In the genomic region with DNA sequence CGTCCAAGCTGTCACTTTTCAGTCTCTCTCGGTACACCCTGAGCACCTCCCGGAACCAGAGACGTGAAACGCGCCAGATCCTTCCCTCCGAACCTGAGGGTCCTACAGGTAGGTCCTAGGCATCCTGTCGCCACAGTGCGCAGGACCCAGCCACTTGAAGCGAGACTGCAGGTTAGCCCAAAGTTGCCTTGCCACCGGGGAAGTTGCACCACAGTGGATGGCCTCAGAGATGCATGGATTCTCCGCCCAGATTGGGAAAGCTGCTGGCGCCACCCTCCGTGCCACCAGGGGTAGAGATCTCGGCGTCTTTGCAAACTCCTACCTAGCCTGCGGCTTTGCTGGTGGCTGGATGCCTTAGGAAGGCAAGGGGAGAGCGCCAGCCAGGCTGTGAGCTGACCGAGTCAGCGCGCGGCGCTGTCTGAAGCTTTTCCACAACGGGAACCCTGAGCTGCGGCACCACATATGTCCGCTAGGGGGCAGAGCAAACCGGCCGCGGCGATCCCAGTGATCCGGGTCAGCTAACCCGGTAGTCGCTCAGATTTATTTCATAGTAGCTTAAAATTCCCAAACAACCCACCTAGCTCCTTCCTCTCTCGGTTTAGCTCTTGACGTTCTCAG, we compare ENCODE assay signal across 9 mouse cellular contexts. TPM values are rescaled to one million over a fixed set of nuclear protein-coding genes. Genes with fewer than 3 reads are reported as not detected.
DNase-seq lines count a peak whose midpoint lies in the region; ATAC-seq and TF ChIP-seq lines count a peak whose summit lies in the region.
"Had no signal": no experiment of that assay in that cellular context is flagged by ENCODE, and none has a peak within 500 bp of the region (broad histone marks: within the 10 kb centered on the region; RNA-seq: fewer than 3 reads in every experiment).

No protein-coding gene starts in this region.

- WGBS in heart, embryonic 13.5 days, result 2% methylated on average over 35 of the region's 35 CpGs
- under 1% methylated on average over 35 of the region's 35 CpGs for WGBS in kidney, embryonic 16.5 days
- WGBS in stomach, embryonic 14.5 days, result 1% methylated on average over 35 of the region's 35 CpGs

- no peak overlapping the region for H3K27ac ChIP-seq in heart, embryonic 13.5 days (replicated peaks)
- no peak overlapping the region for H3K27ac ChIP-seq in kidney, embryonic 16.5 days (ENCODE audit: low read length)
- no peak overlapping the region for H3K27ac ChIP-seq in stomach, embryonic 14.5 days (ENCODE audit: low read length)

- H3K4me3 ChIP-seq in heart, embryonic 13.5 days, result peak overlapping the region; percentile 46
- peak overlapping the region; percentile 50 for H3K4me3 ChIP-seq in kidney, embryonic 16.5 days (ENCODE audit: low read length)
- peak overlapping the region; percentile 31 for H3K4me3 ChIP-seq in stomach, embryonic 14.5 days (ENCODE audit: low read depth, low read length)

- peaks cover 27% of the 10 kb centered on the region for H3K4me1 ChIP-seq in heart, embryonic 13.5 days
- H3K4me1 ChIP-seq in kidney, embryonic 16.5 days (ENCODE audit: insufficient read depth, low read length), result peaks cover 27% of the 10 kb centered on the region
- H3K4me1 ChIP-seq in stomach, embryonic 14.5 days (ENCODE audit: control insufficient read depth, insufficient read depth, low read length), result no peaks in the 10 kb centered on the region

- peaks cover 71% of the 10 kb centered on the region for H3K27me3 ChIP-seq in heart, embryonic 13.5 days (replicated peaks)
- peaks cover 22% of the 10 kb centered on the region for H3K27me3 ChIP-seq in kidney, embryonic 16.5 days (ENCODE audit: insufficient read depth, low read length)
- H3K27me3 ChIP-seq in stomach, embryonic 14.5 days (ENCODE audit: control insufficient read depth, insufficient read depth, low read length), result peaks cover 36% of the 10 kb centered on the region

- no peak for TF ChIP-seq POLR2A in brain, embryonic 14.5 days (IDR thresholded peaks at IDR 0.05; ENCODE audit: borderline replicate concordance, extremely low read depth, insufficient read depth, insufficient read length, poor library complexity, severe bottlenecking)

- DNase-seq in 416B (ENCODE audit: low read depth) (peak; percentile 56), liver (peak; percentile 68)
- DNase-seq in brain, embryonic 14.5 days (ENCODE audit: low read depth), result peak; percentile 84
- DNase-seq in fibroblast of lung, adult 2 months (ENCODE audit: low read depth), result peak; percentile 56
- DNase-seq in monocyte, adult 2 months (ENCODE audit: low read depth in 1 of 2, low spot score in 2 of 2), result peak; percentile 17 to 40

- peak; percentile 93 for TF ChIP-seq CTCF in brain, embryonic 14.5 days (IDR thresholded peaks at IDR 0.05; ENCODE audit: borderline replicate concordance, extremely low read depth, insufficient read depth, insufficient read length)

- no peaks in the 10 kb centered on the region for H3K36me3 ChIP-seq in heart, embryonic 13.5 days
- no peaks in the 10 kb centered on the region for H3K36me3 ChIP-seq in kidney, embryonic 16.5 days (ENCODE audit: insufficient read depth, low read length)
- no peaks in the 10 kb centered on the region for H3K36me3 ChIP-seq in stomach, embryonic 14.5 days (ENCODE audit: control insufficient read depth, insufficient read depth, low read length)
- H3K36me3 ChIP-seq: G1E had no signal

- H3K4me2 ChIP-seq in heart, embryonic 13.5 days, result peak overlapping the region; percentile 73
- peak overlapping the region; percentile 78 for H3K4me2 ChIP-seq in kidney, embryonic 16.5 days (replicated peaks; ENCODE audit: low read depth, low read length)
- peak overlapping the region; percentile 66 for H3K4me2 ChIP-seq in stomach, embryonic 14.5 days (replicated peaks; ENCODE audit: low read depth, low read length)

- peak; percentile 38; the same call in 1 of the 2 replicates for ATAC-seq in heart, embryonic 13.5 days (ENCODE audit: extremely low read depth, insufficient number of reproducible peaks, low FRiP score, low TSS enrichment)
- peak; percentile 33 for ATAC-seq in kidney, embryonic 16.5 days (ENCODE audit: low FRiP score, low TSS enrichment)
- ATAC-seq in stomach, embryonic 14.5 days (ENCODE audit: insufficient number of reproducible peaks, insufficient read depth, low FRiP score, low read depth), result peak; percentile 42; the same call in 1 of the 2 replicates

- peak overlapping the region; percentile 70 for H3K9ac ChIP-seq in heart, embryonic 13.5 days
- peak overlapping the region; percentile 56 for H3K9ac ChIP-seq in kidney, embryonic 16.5 days (replicated peaks; ENCODE audit: low read length)
- H3K9ac ChIP-seq in stomach, embryonic 14.5 days (replicated peaks; ENCODE audit: low read depth, low read length), result no peak overlapping the region

- H3K9me3 ChIP-seq in heart, embryonic 13.5 days, result no peaks in the 10 kb centered on the region
- H3K9me3 ChIP-seq in kidney, embryonic 16.5 days (ENCODE audit: low read length), result no peaks in the 10 kb centered on the region
- no peaks in the 10 kb centered on the region for H3K9me3 ChIP-seq in stomach, embryonic 14.5 days (ENCODE audit: control insufficient read depth, low read depth, low read length)

RNA-seq across cellular contexts. Expression of gene Oxtr, which starts 1.0 kb away (rescaled TPM):
- 0.53 and 1.1 TPM in 2 replicates for polyA plus RNA-seq in brain, embryonic 14.5 days (2012; rRNA removed)
- polyA plus RNA-seq in heart, embryonic 13.5 days (2015; fragmentation: Nextera tagmentation; extraction: Ambion mirVana), result 0.11 and 0.12 TPM in 2 replicates
- 6.4 and 7.2 TPM in 2 replicates for polyA plus RNA-seq in kidney, embryonic 16.5 days (2015; fragmentation: Nextera tagmentation; extraction: Ambion mirVana)
- polyA plus RNA-seq in stomach, embryonic 14.5 days (2014; fragmentation: Nextera tagmentation; extraction: Ambion mirVana), result 0.10 TPM in 1 of 2 replicates, not detected in the other

RNA-seq across cellular contexts. Expression of gene Cav3, which starts 31.4 kb away (rescaled TPM):
- polyA plus RNA-seq in brain, embryonic 14.5 days (2012; rRNA removed), result 0.16 and 0.23 TPM in 2 replicates
- polyA plus RNA-seq in heart, embryonic 13.5 days (2015; fragmentation: Nextera tagmentation; extraction: Ambion mirVana), result 75.5 and 87.9 TPM in 2 replicates
- polyA plus RNA-seq in kidney, embryonic 16.5 days (2015; fragmentation: Nextera tagmentation; extraction: Ambion mirVana), result 2.3 and 3.2 TPM in 2 replicates
- polyA plus RNA-seq in stomach, embryonic 14.5 days (2014; fragmentation: Nextera tagmentation; extraction: Ambion mirVana), result 0.45 TPM in 1 of 2 replicates, not detected in the other
- polyA plus RNA-seq: G1E had no signal

Comparison
In these comparisons a context has a peak if more than half of its experiments do, and no peak if none do; other contexts are left out.
1. DNase-seq: peak in every context shown above with its lines; median percentile 84 in brain, embryonic 14.5 days; 68 in liver; 56 in 416B; 56 in fibroblast of lung, adult 2 months; 28 in monocyte, adult 2 months.
2. RNA of gene Cav3, which starts 31.4 kb away (polyA plus RNA-seq): 75.5 to 87.9 TPM in heart, embryonic 13.5 days; 2.3 to 3.2 TPM in kidney, embryonic 16.5 days, 0.16 to 0.23 TPM in brain, embryonic 14.5 days and 0.45 TPM in stomach, embryonic 14.5 days; every median in the first group is over 10 times any median in the second.
3. Peak in every context shown above with its lines, with median percentiles within 50 percentile points of each other: ATAC-seq, H3K4me2 ChIP-seq and H3K4me3 ChIP-seq.